Mouse (Mus musculus) CH12F3 (cell line): ENCODE data around the gene Gli2.

Experiments used
- in situ Hi-C: fragments of 300-500 bp; cut with MboI; formaldehyde crosslinking; loops from 2 replicates; pipeline ENCODE4 v1.14.3; 2020; ENCODE audit warnings: low sequenced_read_pairs

The Gli2 gene

DNA sequence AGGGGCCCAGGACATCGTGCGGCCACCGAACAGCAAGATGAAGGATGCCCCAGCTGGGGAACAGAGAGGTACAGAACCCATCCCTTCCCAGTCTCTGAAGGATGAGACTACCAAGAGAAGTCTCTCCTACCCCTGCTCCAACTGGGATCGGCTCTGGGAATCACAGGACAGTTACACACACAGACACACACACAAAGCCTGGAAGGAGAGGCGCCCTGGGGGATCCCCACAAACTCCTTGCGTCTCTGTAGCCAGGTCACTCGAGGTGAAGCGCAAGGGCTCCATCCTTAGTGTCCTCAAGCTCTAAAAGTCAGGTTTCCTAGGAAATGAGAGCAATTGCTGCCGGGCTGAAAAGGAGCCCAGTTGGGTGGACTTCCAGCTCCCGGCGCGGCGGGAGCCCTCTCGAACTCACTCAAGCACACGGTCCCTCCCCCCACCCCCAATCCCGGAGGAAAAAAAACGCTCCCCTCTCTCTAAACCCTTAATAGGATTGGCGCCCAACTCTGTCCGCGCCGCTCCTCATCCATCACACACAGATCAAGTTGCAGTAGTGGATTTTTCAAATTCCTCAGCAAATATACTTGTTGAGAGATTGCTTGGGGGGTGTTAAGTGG is 1.4 kb downstream of the Gli2 start:
- in situ Hi-C loops, result no loop called here

DNA sequence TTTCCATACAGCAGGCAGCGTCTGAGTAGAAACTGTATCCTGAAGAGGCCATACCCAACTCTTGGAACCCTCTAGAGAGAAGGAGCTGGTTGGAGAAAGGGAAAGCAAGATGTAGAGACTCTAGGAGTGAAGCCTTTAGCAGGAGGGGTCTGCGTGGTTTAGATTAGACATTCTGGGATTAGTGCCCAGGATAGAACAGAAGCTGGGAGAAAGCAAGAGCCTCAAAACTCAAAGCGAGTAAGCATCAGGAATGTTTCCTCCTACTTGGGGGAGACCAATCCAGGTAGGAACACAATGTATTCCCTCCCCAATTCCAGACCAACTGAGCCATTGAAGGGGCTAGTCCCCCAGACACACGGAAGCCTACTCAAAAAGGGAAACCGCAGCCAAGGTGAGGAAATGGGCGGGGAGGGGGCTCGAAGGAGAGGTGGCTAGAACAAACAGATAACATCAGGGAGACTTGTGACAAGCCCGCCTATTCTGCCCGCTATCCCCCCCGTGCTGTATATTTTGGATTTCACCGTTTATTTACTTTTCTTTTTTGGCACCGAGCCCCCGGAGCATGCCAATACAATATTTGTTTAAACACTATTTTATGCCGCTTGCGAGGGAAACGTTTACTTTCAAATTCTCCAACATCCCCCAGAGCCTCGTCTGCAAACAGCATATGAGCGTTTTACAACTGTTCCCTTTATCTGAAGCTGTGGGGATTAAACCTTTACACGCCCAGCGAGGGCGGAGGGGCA is 2.1 kb downstream of the Gli2 start:
- in situ Hi-C loops, result no loop called here

DNA sequence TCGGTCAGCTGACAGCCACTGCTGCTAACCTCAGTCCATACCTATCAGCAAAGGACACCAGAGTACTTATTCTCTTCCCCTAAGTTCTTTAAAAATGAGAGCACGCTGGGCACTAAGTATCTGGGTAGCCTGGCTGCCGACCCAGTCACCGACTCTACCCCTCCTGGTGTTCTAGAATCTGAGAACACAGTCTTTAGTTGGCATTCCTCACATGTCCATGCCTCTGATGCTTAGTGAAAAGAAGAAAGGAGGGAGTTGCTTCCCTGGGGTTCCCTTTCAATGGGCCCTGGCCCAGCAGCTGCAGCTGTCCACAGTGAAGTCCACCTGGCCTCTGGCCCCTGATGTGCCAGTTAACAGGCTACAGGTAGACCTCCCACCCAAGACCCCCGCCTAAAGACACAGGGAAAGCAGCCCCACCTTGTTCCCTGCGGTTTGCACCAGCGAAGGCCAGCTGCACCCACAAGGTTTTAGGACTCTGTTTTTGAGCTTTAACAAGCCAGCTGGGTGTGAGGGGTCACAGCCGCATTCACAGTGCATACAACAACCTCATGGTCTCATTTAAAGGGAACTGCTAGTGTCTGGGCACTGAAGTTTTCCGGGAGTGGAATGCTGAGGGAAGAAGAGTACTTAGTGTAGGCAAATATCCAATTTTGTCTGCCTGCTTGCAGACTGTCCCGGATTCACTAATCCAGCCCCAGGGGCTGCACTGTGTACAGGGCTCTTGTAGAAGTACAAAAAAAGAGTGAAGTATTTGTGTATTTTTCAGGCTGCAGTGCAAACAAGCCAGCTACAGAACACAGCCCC is 3.4 kb downstream of the Gli2 start:
- in situ Hi-C loops, result no loop called here

DNA sequence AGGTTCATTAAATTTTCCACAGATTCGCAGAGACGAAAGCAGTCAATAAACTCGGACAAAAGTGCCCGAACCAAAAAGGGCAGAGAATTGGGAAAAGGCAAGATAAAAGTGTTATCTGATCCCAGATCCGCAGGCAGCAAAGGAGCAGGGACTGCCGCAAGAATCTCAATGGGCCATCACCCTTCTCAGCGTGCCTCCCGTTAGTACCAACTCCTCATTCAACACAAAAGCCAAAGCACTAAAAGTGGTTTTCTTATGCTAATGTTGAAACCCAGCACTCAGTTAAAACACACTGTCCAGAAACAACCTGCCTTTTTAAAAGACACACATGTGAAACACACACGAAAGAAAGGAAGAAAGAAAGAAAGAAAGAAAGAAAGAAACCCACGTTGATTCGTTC is 4.4 kb downstream of the Gli2 start:
- in situ Hi-C loops, result no loop called here

DNA sequence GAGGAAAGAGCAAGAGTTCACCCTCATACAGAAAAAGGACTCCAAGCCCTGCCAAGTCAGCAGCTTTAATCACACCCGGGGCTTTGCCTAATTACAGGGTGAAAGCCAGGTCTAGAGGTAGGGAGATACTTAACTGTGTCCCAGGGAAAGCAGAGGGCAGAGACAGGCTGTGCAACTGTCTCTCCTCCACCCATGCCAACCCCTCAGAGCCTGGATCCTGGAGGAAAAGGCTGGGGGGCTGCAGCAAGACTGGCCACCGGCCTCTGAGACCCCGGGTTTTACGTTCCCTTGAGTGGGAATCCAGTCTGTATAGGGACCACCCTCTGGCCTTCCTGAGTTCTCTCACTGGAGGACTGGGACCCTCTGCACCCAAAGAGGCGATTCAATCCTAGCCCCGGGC is 4.9 kb downstream of the Gli2 start:
- in situ Hi-C loops, result no loop called here

GRCm38 (mm10) chr1:119047462-119048371 is 5.7 kb downstream of the Gli2 start:
- in situ Hi-C loops, result no loop called here

DNA sequence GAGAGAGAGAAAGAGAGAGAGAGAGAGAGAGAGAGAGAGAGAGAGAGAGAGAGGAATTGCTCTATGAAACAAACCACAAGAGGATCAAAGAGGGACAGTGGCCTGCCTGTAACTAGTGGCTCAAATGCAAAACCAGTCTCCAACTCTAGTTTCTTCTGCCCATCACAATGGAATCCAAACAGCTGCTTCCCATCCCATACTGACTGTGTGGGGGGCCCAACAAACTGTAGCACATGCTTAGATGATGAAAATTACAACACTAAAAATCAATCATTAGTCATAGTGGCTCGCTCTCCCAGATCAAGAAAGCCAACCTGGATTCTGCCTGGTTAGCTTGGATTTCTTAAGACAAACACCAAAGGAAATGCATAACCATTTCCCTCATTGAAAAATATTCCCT is 15.0 kb downstream of the Gli2 start:
- in situ Hi-C loops, result no loop called here

- in situ Hi-C loops, result no loop called here
These were observed 17.5 kb downstream of the Gli2 start for GRCm38 (mm10) chr1:119035931-119036330.

GRCm38 (mm10) chr1:119035301-119035700 is 18.1 kb downstream of the Gli2 start:
- in situ Hi-C loops, result no loop called here

GRCm38 (mm10) chr1:119034163-119034705 is 19.2 kb downstream of the Gli2 start:
- in situ Hi-C loops, result no loop called here

DNA sequence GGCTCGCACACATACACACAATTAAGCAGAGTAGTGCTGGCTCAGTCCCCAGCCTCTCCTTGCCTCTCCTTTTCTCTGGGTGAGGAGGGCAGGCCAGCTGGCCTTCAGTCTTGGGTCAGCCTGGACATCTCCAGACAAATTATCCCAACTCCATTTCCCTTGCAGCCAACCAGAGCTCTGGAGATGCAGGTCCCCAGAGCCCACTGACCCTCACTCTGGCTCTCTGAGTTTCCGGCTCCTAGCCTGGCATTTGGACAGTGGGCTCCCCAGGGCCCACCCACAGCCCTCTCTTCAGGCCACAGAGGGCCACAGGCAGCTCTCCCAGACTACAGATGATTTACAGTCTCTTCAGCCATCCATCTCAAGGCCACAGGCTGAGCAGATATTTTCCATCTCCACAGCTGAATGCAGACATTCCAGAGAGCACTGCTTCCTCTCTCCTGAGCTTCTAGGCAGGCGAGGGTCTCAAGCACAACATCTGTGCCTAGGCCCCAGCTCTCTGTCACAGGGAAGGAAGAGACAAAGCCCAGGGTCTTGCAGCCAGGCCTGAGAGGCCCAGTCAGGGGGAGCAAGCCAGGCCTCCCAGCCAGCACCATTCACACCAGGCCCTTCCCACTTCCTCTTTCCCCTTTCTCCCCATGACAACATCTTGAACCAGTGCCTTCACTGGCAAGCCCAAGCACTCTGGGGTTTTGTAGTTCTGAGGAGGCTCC is 19.8 kb downstream of the Gli2 start:
- in situ Hi-C loops, result no loop called here

GRCm38 (mm10) chr1:119031185-119031584 is 22.2 kb downstream of the Gli2 start:
- in situ Hi-C loops, result no loop called here

GRCm38 (mm10) chr1:119025647-119026358 is 27.6 kb downstream of the Gli2 start:
- in situ Hi-C loops, result no loop called here

DNA sequence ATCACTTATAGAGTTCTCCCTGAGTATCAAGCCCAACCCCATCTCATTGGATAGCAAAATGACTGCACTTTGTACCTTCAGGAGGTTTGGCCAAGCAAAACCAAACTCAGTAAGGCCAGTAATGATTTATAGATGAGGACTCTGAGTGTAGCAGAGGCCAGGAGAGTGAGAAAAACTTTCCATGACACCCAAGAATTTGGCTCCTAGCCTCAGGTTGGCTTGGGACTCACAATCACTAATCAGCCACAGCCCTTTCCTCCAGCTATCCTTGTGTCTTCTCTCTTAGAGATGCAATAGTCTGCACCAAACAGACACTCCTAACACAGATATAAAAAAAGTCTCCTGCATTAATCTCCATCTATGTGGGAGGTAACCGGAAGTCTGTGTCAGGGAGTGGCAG is 31.1 kb downstream of the Gli2 start:
- in situ Hi-C loops, result no loop called here

DNA sequence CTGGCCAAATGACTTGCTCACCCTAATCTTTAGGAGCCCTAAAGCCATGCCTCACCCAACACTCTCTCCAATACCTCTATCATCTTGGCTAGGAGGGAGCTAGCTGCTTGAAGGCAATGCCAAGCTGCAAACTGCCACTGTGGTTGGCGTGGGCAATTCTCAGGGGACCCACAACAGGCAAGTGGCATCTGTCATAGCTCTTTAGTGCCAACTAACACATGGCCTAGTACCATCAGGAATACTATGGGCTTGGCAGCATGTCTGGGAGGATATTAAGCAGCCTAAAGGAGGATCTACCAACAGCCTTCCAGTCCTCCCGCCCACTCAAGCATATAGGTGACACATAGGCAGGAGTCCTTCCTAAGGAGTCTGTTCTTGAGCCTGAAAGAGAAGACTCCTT is 33.3 kb downstream of the Gli2 start:
- in situ Hi-C loops, result no loop called here

DNA sequence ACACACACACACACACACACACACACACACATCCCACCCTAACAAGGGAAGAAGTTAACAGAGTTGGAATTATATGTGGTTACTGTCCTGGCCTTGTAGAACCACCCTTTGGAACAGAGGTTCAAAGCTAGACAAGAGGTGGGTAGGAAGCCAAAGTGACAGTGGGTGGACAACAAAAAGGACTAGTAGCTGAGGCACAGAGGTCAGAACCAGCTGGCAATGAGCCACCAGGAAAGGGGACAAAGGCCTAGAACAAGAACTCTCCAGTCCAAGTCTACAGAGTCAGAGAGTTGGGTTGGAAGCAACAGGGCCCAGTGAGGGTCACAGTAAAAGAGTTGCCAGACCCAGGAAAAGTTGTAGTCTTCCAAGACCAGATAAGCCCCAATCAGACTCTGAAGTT is 34.4 kb downstream of the Gli2 start:
- in situ Hi-C loops, result no loop called here

GRCm38 (mm10) chr1:119016866-119017265 is 36.6 kb downstream of the Gli2 start:
- in situ Hi-C loops, result no loop called here

DNA sequence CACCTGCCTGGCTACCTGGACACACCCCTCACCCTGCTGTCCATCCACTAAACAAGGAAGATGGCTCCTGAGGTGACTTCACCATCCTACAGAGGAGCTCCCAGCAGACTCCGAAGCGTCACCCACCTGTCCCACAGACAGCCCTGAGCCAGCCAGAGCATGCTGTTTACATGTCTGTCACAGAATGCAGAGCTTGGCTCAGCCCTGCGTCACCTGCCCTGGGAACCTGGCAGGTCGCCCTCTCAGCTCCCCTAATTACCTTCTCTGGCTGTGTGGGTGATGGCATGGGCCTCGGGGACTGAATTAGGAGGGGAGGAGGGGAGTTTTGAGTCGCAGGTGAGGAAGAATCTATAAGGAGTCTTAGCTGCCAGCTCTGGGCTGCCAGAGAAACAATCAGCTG is 38.3 kb downstream of the Gli2 start:
- in situ Hi-C loops, result no loop called here

- in situ Hi-C loops, result no loop called here
These were observed 44.5 kb downstream of the Gli2 start for GRCm38 (mm10) chr1:119008949-119009348.
